Mouse (Mus musculus): ENCODE results near the gene Hdac1.

GRCm38 (mm10) chr4:129556532-129557223 is 14.2 kb upstream of the Hdac1 start:
- no peak for TF ChIP-seq CTCF (IDR thresholded peaks at IDR 0.05; ENCODE audit: extremely low read depth, insufficient read depth, insufficient read length, insufficient replicate concordance)
- peak; percentile 53 for TF ChIP-seq POLR2A (IDR thresholded peaks at IDR 0.05; ENCODE audit: low read depth, low read length)
